Mouse (Mus musculus) liver, embryonic 14.5 days (tissue): Measurements from ENCODE around the gene Tcte2.

Source experiments
- CTCF ChIP-seq: IDR thresholded peaks from 2 replicates; pipeline ENCODE4 v1.5.1; 2016; ENCODE audit warnings: antibody characterized with exemption, low read depth, control low read depth
- EP300 ChIP-seq: IDR thresholded peaks from 2 replicates; pipeline ENCODE4 v1.6.1; 2016; ENCODE audit warnings: antibody characterized with exemption, low read depth

- TF ChIP-seq CTCF (no peak), EP300 (no peak)
These were observed 17.2 kb upstream of the Tcte2 start for GRCm38 (mm10) chr17:13778865-13779264.
